13 mouse cellular contexts compared by ENCODE assay signal in the genomic region with DNA sequence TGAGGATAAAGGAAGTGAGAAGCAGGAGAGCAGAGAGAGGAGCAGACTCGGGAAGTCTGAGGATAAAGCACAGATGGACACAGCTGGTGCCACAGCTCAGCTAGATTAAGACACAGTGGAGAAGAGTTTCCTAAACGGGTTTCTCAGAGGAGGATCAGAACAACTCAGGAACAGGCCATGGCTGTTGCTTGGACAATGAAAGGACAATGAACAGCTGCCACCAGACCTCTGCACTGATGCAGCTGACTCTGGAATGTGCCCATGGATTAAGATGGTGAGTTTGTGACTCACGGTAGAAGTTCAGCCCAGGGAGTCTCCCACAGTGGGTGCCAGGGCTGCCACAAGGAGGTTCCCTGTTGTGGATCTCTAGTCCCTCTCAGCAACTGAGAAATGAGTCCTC. TPM values are rescaled to one million over a fixed set of nuclear protein-coding genes. Genes with fewer than 3 reads are reported as not detected.
DNase-seq lines count a peak whose midpoint lies in the region; ATAC-seq lines count a peak whose summit lies in the region.
"Had no signal": no experiment of that assay in that cellular context is flagged by ENCODE, and none has a peak within 500 bp of the region (broad histone marks: within the 10 kb centered on the region; RNA-seq: fewer than 3 reads in every experiment).

No protein-coding gene starts in this region.

- H3K36me3 ChIP-seq in kidney, embryonic 16.5 days (ENCODE audit: insufficient read depth, low read length), result no peaks in the 10 kb centered on the region
- H3K36me3 ChIP-seq in intestine, embryonic 16.5 days (ENCODE audit: control insufficient read depth, insufficient read depth, low read length), result peaks cover 3% of the 10 kb centered on the region; the same call in 1 of the 2 replicates
- H3K36me3 ChIP-seq in hindbrain, embryonic 12.5 days, result 0 out of 2 replicates have a peak, but pooled peaks cover 7% of the 10 kb centered on the region

- no peak overlapping the region for H3K4me2 ChIP-seq in kidney, embryonic 16.5 days (replicated peaks; ENCODE audit: low read depth, low read length)
- no peak overlapping the region for H3K4me2 ChIP-seq in intestine, embryonic 16.5 days (ENCODE audit: low read depth, low read length)
- H3K4me2 ChIP-seq in hindbrain, embryonic 12.5 days (replicated peaks), result no peak overlapping the region
- H3K4me2 ChIP-seq: embryonic facial prominence, embryonic 13.5 days; midbrain, embryonic 12.5 days; neural tube, embryonic 15.5 days had no signal

- DNase-seq in kidney, postnatal 25 days, result no peak
- DNase-seq in heart, adult 8-10 months (ENCODE audit: low spot score), result peak; percentile 24
- DNase-seq in cerebellum, adult 9-11 months, result no peak
- no peak for DNase-seq in yolk sac, embryonic 10.5 days (ENCODE audit: low spot score)
- DNase-seq: thymus, postnatal 36 days had no signal

- ATAC-seq in kidney, embryonic 16.5 days (ENCODE audit: low FRiP score, low TSS enrichment), result peak; percentile 61; the same call in 1 of the 2 replicates
- ATAC-seq in intestine, embryonic 16.5 days, result peak; percentile 67
- ATAC-seq in megakaryocyte, adult 5-6 weeks (ENCODE audit: poor library complexity, severe bottlenecking), result 0 out of 2 replicates have a peak, but pooled peaks have one; percentile 5
- no peak for ATAC-seq in hindbrain, embryonic 12.5 days (ENCODE audit: low FRiP score)
- ATAC-seq: activated CD4-positive, CD25-positive, alpha-beta regulatory T cell, adult 4 months had no signal

- no peak overlapping the region for H3K4me3 ChIP-seq in kidney, embryonic 16.5 days (ENCODE audit: low read length)
- H3K4me3 ChIP-seq in intestine, embryonic 16.5 days (ENCODE audit: low read length), result no peak overlapping the region
- H3K4me3 ChIP-seq in hindbrain, embryonic 12.5 days, result no peak overlapping the region
- H3K4me3 ChIP-seq: embryonic facial prominence, embryonic 13.5 days; midbrain, embryonic 12.5 days; neural tube, embryonic 15.5 days had no signal

- H3K9ac ChIP-seq in kidney, embryonic 16.5 days (replicated peaks; ENCODE audit: low read length), result no peak overlapping the region
- H3K9ac ChIP-seq in intestine, embryonic 16.5 days (ENCODE audit: low read depth, low read length), result no peak overlapping the region
- H3K9ac ChIP-seq in hindbrain, embryonic 12.5 days, result no peak overlapping the region
- H3K9ac ChIP-seq: embryonic facial prominence, embryonic 13.5 days; midbrain, embryonic 12.5 days; neural tube, embryonic 15.5 days had no signal

- no peak overlapping the region for H3K27ac ChIP-seq in kidney, embryonic 16.5 days (ENCODE audit: low read length)
- H3K27ac ChIP-seq in intestine, embryonic 16.5 days (ENCODE audit: low read length), result no peak overlapping the region
- H3K27ac ChIP-seq in hindbrain, embryonic 12.5 days, result no peak overlapping the region
- H3K27ac ChIP-seq: embryonic facial prominence, embryonic 13.5 days; midbrain, embryonic 12.5 days had no signal

- 33% methylated on average over 3 of the region's 3 CpGs for WGBS in kidney, embryonic 16.5 days
- 28% methylated on average over 3 of the region's 3 CpGs for WGBS in intestine, embryonic 16.5 days
- WGBS in hindbrain, embryonic 12.5 days, result 38% methylated on average over 3 of the region's 3 CpGs

- no peaks in the 10 kb centered on the region for H3K9me3 ChIP-seq in kidney, embryonic 16.5 days (ENCODE audit: low read length)
- H3K9me3 ChIP-seq in intestine, embryonic 16.5 days (ENCODE audit: control insufficient read depth, low read length), result no peaks in the 10 kb centered on the region
- H3K9me3 ChIP-seq in hindbrain, embryonic 12.5 days (replicated peaks), result no peaks in the 10 kb centered on the region
- H3K9me3 ChIP-seq: embryonic facial prominence, embryonic 13.5 days; midbrain, embryonic 12.5 days; neural tube, embryonic 15.5 days had no signal

- no peaks in the 10 kb centered on the region for H3K27me3 ChIP-seq in kidney, embryonic 16.5 days (ENCODE audit: insufficient read depth, low read length)
- H3K27me3 ChIP-seq in intestine, embryonic 16.5 days (replicated peaks; ENCODE audit: control insufficient read depth, insufficient read depth, low read length), result no peaks in the 10 kb centered on the region
- no peaks in the 10 kb centered on the region for H3K27me3 ChIP-seq in hindbrain, embryonic 12.5 days
- H3K27me3 ChIP-seq: embryonic facial prominence, embryonic 13.5 days; midbrain, embryonic 12.5 days; neural tube, embryonic 15.5 days had no signal

- no peaks in the 10 kb centered on the region for H3K4me1 ChIP-seq in kidney, embryonic 16.5 days (ENCODE audit: insufficient read depth, low read length)
- H3K4me1 ChIP-seq in intestine, embryonic 16.5 days (ENCODE audit: control insufficient read depth, insufficient read depth, low read length), result peaks cover 3% of the 10 kb centered on the region; the same call in 1 of the 2 replicates
- H3K4me1 ChIP-seq in hindbrain, embryonic 12.5 days, result no peaks in the 10 kb centered on the region
- H3K4me1 ChIP-seq: embryonic facial prominence, embryonic 13.5 days; midbrain, embryonic 12.5 days had no signal

RNA-seq across cellular contexts. Expression of a gene that starts 51.1 kb away (rescaled TPM):
- polyA plus RNA-seq in kidney, embryonic 16.5 days (2015; fragmentation: Nextera tagmentation; extraction: Ambion mirVana), result 14.0 and 15.7 TPM in 2 replicates
- 1 to 10 TPM; 1.6 to 3.3 (median 2.5) TPM for total RNA-seq in heart, adult 8-10 months (2022)
- polyA plus RNA-seq in intestine, embryonic 16.5 days (2015; fragmentation: Nextera tagmentation; extraction: Ambion mirVana), result 9.8 and 11.1 TPM in 2 replicates
- total RNA-seq in megakaryocyte, adult 5-6 weeks (2015), result 11.6 and 20.2 TPM in 2 replicates
- 28.9 and 34.8 TPM in 2 replicates for total RNA-seq in megakaryocyte, adult 5-6 weeks (2017)
- 14.8 and 15.3 TPM in 2 replicates for polyA plus RNA-seq in hindbrain, embryonic 12.5 days (2016; fragmentation: Nextera tagmentation; extraction: Ambion mirVana)

RNA-seq across cellular contexts. Expression of a gene that starts 51.4 kb away (rescaled TPM):
- polyA plus RNA-seq in kidney, embryonic 16.5 days (2015; fragmentation: Nextera tagmentation; extraction: Ambion mirVana), result 7.1 and 7.8 TPM in 2 replicates
- 1 to 10 TPM; 3.1 to 4.8 (median 4.4) TPM for total RNA-seq in heart, adult 8-10 months (2022)
- 5.5 and 5.6 TPM in 2 replicates for polyA plus RNA-seq in intestine, embryonic 16.5 days (2015; fragmentation: Nextera tagmentation; extraction: Ambion mirVana)
- 8.7 and 10.7 TPM in 2 replicates for total RNA-seq in megakaryocyte, adult 5-6 weeks (2015)
- 7.4 and 7.8 TPM in 2 replicates for total RNA-seq in megakaryocyte, adult 5-6 weeks (2017)
- polyA plus RNA-seq in hindbrain, embryonic 12.5 days (2016; fragmentation: Nextera tagmentation; extraction: Ambion mirVana), result 4.7 and 6.2 TPM in 2 replicates
